Mouse (Mus musculus): ENCODE results near the gene Rps6ka4. TPM values are rescaled to one million over a fixed set of nuclear protein-coding genes. Genes with fewer than 3 reads are reported as not detected.

Rps6ka4 gene
- polyA plus RNA-seq, 1 experiment from 2014 or later = 6.2 TPM

GRCm38 (mm10) chr19:6819143-6819827, 21.2 kb downstream of the Rps6ka4 start:
- H3K9ac ChIP-seq = no peak overlapping the region
- H3K27me3 ChIP-seq = no peaks in the 10 kb centered on the region
- H3K27ac ChIP-seq = no peak overlapping the region
- peaks cover 5% of the 10 kb centered on the region; the same call in 1 of the 2 replicates for H3K4me1 ChIP-seq
- no peak overlapping the region for H3K4me3 ChIP-seq (replicated peaks)
- no peaks in the 10 kb centered on the region for H3K36me3 ChIP-seq (replicated peaks)
- H3K9me3 ChIP-seq = no peaks in the 10 kb centered on the region
- no peak overlapping the region for H3K4me2 ChIP-seq
- 47% methylated on average over 10 of the region's 10 CpGs for WGBS
- no peak for ATAC-seq (ENCODE audit: low FRiP score)

GRCm38 (mm10) chr19:6814958-6815357, 25.5 kb downstream of the Rps6ka4 start:
- H3K27me3 ChIP-seq = no peaks in the 10 kb centered on the region
- H3K4me2 ChIP-seq = no peak overlapping the region
- H3K9me3 ChIP-seq = no peaks in the 10 kb centered on the region
- no peak for ATAC-seq (ENCODE audit: low FRiP score)
- H3K4me3 ChIP-seq (replicated peaks) = no peak overlapping the region
- 95% methylated on average over 3 of the region's 3 CpGs for WGBS
- no peak overlapping the region for H3K27ac ChIP-seq
- H3K4me1 ChIP-seq = peaks cover 10% of the 10 kb centered on the region; the same call in 1 of the 2 replicates
- no peaks in the 10 kb centered on the region for H3K36me3 ChIP-seq (replicated peaks)
- H3K9ac ChIP-seq = no peak overlapping the region

DNA sequence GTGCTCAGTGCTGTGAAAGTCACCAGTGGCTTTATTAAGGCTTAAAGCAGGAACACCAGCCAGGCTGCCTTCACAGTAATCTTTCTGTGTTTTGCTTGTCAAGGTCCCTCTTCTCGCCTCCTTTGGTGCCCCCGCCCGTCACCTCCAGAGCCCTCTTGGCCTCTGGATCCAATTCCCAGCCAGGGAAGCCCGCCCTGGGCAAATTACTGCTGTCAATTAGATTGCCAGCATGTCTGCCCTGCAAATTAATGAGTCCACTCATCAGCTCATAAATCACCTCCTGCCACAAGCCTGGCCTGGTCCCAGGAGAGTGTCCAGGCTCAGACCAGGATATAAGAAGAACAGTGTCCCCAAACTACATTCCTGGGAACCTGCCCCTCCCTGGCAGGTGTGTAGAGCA, 26.1 kb downstream of the Rps6ka4 start:
- Histone ChIP-seq H3K36me3 (replicated peaks) (no peaks in the 10 kb centered on the region), H3K4me3 (replicated peaks) (no peak overlapping the region), H3K9me3 (no peaks in the 10 kb centered on the region), H3K9ac (no peak overlapping the region), H3K4me1 (peaks cover 10% of the 10 kb centered on the region; the same call in 1 of the 2 replicates), H3K27ac (no peak overlapping the region), H3K4me2 (no peak overlapping the region), H3K27me3 (no peaks in the 10 kb centered on the region)
- ATAC-seq (ENCODE audit: low FRiP score) = no peak
- 53% methylated on average over 4 of the region's 4 CpGs for WGBS

Small RNAs within 50 kb of the gene (microRNA-seq; reads per million reads assigned to microRNA genes)
- not detected for gene Mir5046

Other genes starting within 250 kb of the Rps6ka4 start
- gene Ccdc88b, start 17.6 kb upstream of the Rps6ka4 start, polyA plus RNA-seq (2016; fragmentation: Nextera tagmentation; extraction: Ambion mirVana) = 0.43 and 1.1 TPM in 2 replicates
- 137 and 138 TPM in 2 replicates for gene Trmt112, start 69.1 kb upstream of the Rps6ka4 start, polyA plus RNA-seq (2016; fragmentation: Nextera tagmentation; extraction: Ambion mirVana)
- 148 and 160 TPM in 2 replicates for gene Prdx5, start 69.5 kb upstream of the Rps6ka4 start, polyA plus RNA-seq (2016; fragmentation: Nextera tagmentation; extraction: Ambion mirVana)
- gene Esrra, start 81.2 kb upstream of the Rps6ka4 start, polyA plus RNA-seq (2016; fragmentation: Nextera tagmentation; extraction: Ambion mirVana) = 11.4 and 13.0 TPM in 2 replicates
- 0.27 TPM in 1 of 2 replicates, not detected in the other for gene Catsperz, start 84.7 kb upstream of the Rps6ka4 start, polyA plus RNA-seq (2016; fragmentation: Nextera tagmentation; extraction: Ambion mirVana)
- 0.21 TPM in 1 of 2 replicates, not detected in the other for gene Kcnk4, start 93.9 kb upstream of the Rps6ka4 start, polyA plus RNA-seq (2016; fragmentation: Nextera tagmentation; extraction: Ambion mirVana)
- 62.4 and 65.3 TPM in 2 replicates for gene Bad, start 101.2 kb upstream of the Rps6ka4 start, polyA plus RNA-seq (2016; fragmentation: Nextera tagmentation; extraction: Ambion mirVana)
- gene Gpr137, start 101.8 kb upstream of the Rps6ka4 start, polyA plus RNA-seq (2016; fragmentation: Nextera tagmentation; extraction: Ambion mirVana) = 30.9 and 33.1 TPM in 2 replicates
- gene Ppp1r14b, start 134.3 kb upstream of the Rps6ka4 start, polyA plus RNA-seq (2016; fragmentation: Nextera tagmentation; extraction: Ambion mirVana) = 237 and 333 TPM in 2 replicates
- 22.4 and 24.3 TPM in 2 replicates for gene Plcb3, start 135.8 kb upstream of the Rps6ka4 start, polyA plus RNA-seq (2016; fragmentation: Nextera tagmentation; extraction: Ambion mirVana)
- gene Fkbp2, start 139.9 kb upstream of the Rps6ka4 start, polyA plus RNA-seq (2016; fragmentation: Nextera tagmentation; extraction: Ambion mirVana) = 76.9 and 79.8 TPM in 2 replicates
- 40.0 and 42.1 TPM in 2 replicates for gene Vegfb, start 147.0 kb upstream of the Rps6ka4 start, polyA plus RNA-seq (2016; fragmentation: Nextera tagmentation; extraction: Ambion mirVana)
- gene Dnajc4, start 151.9 kb upstream of the Rps6ka4 start, polyA plus RNA-seq (2016; fragmentation: Nextera tagmentation; extraction: Ambion mirVana) = 15.0 and 18.8 TPM in 2 replicates
- gene Nudt22, start 155.5 kb upstream of the Rps6ka4 start, polyA plus RNA-seq (2016; fragmentation: Nextera tagmentation; extraction: Ambion mirVana) = 13.6 and 16.2 TPM in 2 replicates
- 11.9 and 13.8 TPM in 2 replicates for gene Trpt1, start 155.5 kb upstream of the Rps6ka4 start, polyA plus RNA-seq (2016; fragmentation: Nextera tagmentation; extraction: Ambion mirVana)
- gene Fermt3, start 178.8 kb upstream of the Rps6ka4 start, polyA plus RNA-seq (2016; fragmentation: Nextera tagmentation; extraction: Ambion mirVana) = 4.7 and 5.1 TPM in 2 replicates
- gene Stip1, start 199.3 kb upstream of the Rps6ka4 start, polyA plus RNA-seq (2016; fragmentation: Nextera tagmentation; extraction: Ambion mirVana) = 324 and 357 TPM in 2 replicates
- gene Macrod1, start 216.2 kb upstream of the Rps6ka4 start, polyA plus RNA-seq (2016; fragmentation: Nextera tagmentation; extraction: Ambion mirVana) = 4.4 and 5.3 TPM in 2 replicates

Measured in forebrain, embryonic 12.5 days (tissue).